Mouse (Mus musculus) lung, postnatal 10 days (tissue): ENCODE results near the gene Rassf3.

Source experiments
- DNase-seq: peaks from one replicate; pipeline ENCODE4 v3.0.0; 2021

Gene Rassf3

GRCm38 (mm10) chr10:121488623-121489299 is 12.6 kb upstream of the Rassf3 start:
- peak; percentile 55 for DNase-seq

- DNase-seq, result no peak
Observed at GRCm38 (mm10) chr10:121487716-121488115, 11.6 kb upstream of the Rassf3 start.

GRCm38 (mm10) chr10:121486350-121486749 is 10.2 kb upstream of the Rassf3 start:
- no peak for DNase-seq

GRCm38 (mm10) chr10:121483364-121483763 is 7.2 kb upstream of the Rassf3 start:
- no peak for DNase-seq

DNA sequence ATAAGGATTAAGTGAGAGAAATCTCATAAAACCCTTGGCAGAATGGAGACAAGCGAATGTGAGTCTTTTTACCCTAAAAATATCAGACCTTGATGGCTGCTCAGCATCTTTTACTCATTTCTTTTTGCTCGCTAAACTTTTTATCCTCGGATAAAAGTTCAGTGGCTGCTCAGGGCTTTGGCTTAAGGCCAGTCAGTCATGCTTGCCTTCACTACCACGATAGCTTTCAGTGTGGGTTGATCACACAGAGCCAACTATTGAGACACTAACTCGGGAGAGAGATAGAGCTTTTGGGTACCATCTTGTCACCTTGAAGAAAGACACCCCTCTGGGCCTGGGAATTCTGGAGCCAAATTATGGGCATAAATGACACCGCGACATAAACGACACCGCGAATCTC is 5.0 kb upstream of the Rassf3 start:
- DNase-seq, result no peak

- no peak for DNase-seq
Observed at GRCm38 (mm10) chr10:121479987-121480386, 3.8 kb upstream of the Rassf3 start.

DNA sequence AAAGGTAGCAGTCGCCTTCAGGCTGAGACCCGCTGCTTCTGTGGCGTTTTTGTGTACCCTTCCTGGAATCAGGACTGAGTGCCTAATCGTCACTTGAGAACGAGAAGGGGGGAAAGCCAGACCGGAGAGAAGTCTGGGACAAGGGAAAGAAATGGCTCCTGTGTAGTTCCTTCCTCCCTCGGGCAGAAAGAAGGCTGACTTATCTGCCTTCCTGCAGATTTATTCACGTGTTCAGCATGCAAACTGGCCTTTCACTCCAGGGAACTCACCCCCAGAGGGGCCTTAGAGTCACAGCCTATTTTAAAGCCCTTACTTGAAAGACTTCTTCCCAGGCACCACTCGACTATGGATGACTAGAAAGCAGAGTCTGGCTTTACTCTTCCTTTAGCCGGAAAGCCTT is 1.3 kb upstream of the Rassf3 start:
- no peak for DNase-seq

DNA sequence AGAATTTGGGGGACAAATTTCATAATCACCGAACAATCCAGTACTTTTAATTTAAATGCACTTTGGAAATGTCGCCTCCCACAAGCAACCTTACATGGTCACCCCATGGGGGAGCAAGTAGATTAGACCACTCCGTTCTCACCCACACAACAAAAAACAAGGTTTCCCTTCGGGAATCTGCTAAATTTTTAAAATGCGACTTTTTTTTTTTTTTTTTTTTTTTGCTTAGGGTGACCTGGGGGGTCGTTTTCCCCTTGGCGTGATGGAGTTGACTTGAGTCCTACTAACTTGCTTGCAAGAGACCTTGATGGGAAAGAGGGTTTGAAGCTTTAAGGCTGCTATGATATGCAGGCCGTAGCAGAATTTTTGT is 806 bp upstream of the Rassf3 start:
- no peak for DNase-seq

GRCm38 (mm10) chr10:121475672-121476146 is 438 bp downstream of the Rassf3 start:
- peak; percentile 80 for DNase-seq

GRCm38 (mm10) chr10:121475101-121475671 is 961 bp downstream of the Rassf3 start:
- DNase-seq, result no peak

DNA sequence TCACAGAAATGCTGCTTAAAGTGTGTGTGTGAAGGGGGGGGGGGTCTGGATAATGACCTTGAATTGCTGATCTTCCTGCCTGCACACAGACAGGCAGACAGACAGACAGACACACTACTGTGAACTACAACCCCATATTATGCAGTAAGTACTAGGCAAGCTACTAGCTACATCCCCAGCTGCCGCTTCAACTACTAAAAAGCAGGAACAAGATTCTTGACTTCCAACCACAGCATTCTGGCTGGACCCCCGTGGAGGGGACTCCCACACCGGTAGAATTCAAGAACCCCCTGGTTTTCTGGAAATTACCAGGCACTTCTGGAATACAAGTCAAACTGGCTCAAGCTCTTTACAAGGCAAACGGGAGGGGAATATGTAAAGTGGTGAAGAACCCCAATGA is 1.9 kb downstream of the Rassf3 start:
- no peak for DNase-seq

DNA sequence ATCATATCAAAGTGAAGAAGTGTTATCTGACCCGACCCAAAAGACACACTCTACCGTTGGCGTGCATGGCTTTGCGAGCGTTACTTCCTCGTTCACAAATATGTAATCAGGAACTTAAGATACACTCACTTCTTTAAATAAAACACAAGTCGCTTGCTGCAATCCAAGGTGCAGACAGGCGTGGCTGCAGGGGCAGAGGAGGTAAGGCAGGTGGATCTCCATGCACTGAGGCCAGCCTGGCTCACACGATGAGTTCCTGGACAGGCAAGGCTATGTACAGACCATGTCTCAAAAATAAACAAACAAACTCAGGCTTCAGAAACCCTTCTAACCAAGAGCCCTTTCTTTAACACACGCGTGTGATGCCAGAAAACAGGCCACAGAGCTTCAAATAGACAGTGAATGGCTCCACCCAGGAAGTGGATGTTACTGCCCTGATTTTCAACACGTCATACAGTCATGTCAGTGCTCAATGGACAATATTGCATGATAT is 2.4 kb downstream of the Rassf3 start:
- DNase-seq, result peak; percentile 64

GRCm38 (mm10) chr10:121472593-121473217 is 3.4 kb downstream of the Rassf3 start:
- no peak for DNase-seq

DNA sequence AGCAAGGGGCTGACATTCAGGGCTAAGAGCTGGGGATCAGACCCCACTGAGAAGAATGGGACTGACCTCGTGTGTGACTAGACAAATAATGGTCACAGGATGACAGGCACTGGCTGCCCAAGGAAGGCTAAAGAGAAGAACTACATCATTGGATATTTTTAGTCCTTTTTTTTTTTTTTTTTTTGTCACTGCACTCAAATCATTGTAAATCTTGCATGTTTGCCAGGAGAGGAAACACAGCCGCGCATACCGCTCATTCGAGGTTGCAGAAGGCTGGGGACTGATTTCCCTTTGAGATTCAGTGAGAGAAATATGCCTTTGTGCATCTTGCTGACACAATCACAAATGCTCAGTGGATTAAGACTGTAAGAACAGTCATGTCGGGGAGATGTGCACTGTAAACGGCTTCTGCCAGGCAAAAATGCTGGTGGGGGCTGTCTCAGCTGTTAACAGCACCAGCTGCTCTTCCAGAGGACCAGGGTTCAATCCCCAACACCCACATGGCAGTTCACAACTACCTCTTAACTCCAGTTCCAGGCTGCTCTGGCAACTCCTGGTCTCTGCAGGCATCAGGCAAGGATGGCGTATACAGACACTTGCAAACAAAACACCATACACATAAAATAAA is 4.5 kb downstream of the Rassf3 start:
- peak; percentile 51 for DNase-seq

- DNase-seq, result no peak
Observed at GRCm38 (mm10) chr10:121469625-121470024, 6.5 kb downstream of the Rassf3 start.

GRCm38 (mm10) chr10:121468985-121469384 is 7.2 kb downstream of the Rassf3 start:
- DNase-seq, result no peak

GRCm38 (mm10) chr10:121468261-121468660 is 7.9 kb downstream of the Rassf3 start:
- DNase-seq, result no peak

GRCm38 (mm10) chr10:121467792-121468191 is 8.4 kb downstream of the Rassf3 start:
- no peak for DNase-seq

- no peak for DNase-seq
Observed at GRCm38 (mm10) chr10:121467016-121467415, 9.1 kb downstream of the Rassf3 start.

- DNase-seq, result no peak
Observed at GRCm38 (mm10) chr10:121465033-121465432, 11.1 kb downstream of the Rassf3 start.

- no peak for DNase-seq
Observed at GRCm38 (mm10) chr10:121462162-121462881, 13.8 kb downstream of the Rassf3 start.

- peak; percentile 81 for DNase-seq
Observed at GRCm38 (mm10) chr10:121461404-121462161, 14.6 kb downstream of the Rassf3 start.
